Mouse (Mus musculus): ENCODE measurements around the gene Chp1. TPM values are rescaled to one million over a fixed set of nuclear protein-coding genes. Genes with fewer than 3 reads are reported as not detected.
A peak's percentile ranks its signal among the peaks of the same experiment; 100 is the strongest.

Chp1 gene
- total and polyA plus RNA-seq, 2 experiments from 2014 or later, result 52.4 to 54.8 TPM

GRCm38 (mm10) chr2:119584282-119584681 is 36.8 kb downstream of the Chp1 start:
- no peak for ATAC-seq
- no peak for TF ChIP-seq CTCF (IDR thresholded peaks at IDR 0.05; ENCODE audit: low read depth)
- 95% methylated on average over 8 of the region's 8 CpGs for WGBS

DNA sequence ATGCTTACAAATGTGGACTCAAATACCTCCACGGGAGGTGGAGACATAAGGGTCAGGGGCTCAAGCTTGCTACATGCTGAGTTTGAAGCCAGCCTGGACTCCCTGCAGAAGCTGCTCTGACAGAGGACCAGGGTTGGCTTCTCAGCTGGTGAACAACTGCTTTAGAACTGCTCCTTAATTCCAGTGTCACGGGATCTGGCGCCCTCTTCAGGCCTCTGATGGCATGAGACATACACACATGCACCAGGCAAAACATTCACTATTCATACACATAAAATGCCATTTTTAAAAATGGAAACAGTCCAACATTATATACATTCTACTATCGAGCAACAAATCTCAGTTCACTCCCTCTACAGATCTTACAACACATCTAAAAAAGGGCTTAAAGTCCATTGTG is 39.9 kb downstream of the Chp1 start:
- Histone ChIP-seq H3K36me3 (ENCODE audit: insufficient read depth, low read length) (no peaks in the 10 kb centered on the region), H3K27me3 (ENCODE audit: insufficient read depth, low read length) (no peaks in the 10 kb centered on the region), H3K9me3 (ENCODE audit: low read length) (no peaks in the 10 kb centered on the region), H3K4me3 (ENCODE audit: low read length) (no peak overlapping the region), H3K4me1 (ENCODE audit: insufficient read depth, low read length) (no peaks in the 10 kb centered on the region), H3K4me2 (ENCODE audit: low read depth, low read length) (no peak overlapping the region), H3K9ac (replicated peaks; ENCODE audit: low read length) (no peak overlapping the region), H3K27ac (no peak overlapping the region)
- TF ChIP-seq CTCF (IDR thresholded peaks at IDR 0.05; ENCODE audit: low read depth), result peak; percentile 75
- 16% methylated on average over 4 of the region's 4 CpGs for WGBS
- DNase-seq (ENCODE audit: low spot score) (peak; percentile 55), ATAC-seq (no peak)

More at GRCm38 (mm10) chr2:119584282-119584681, 36.8 kb downstream of the Chp1 start:
- no peaks in the 10 kb centered on the region; the same call in 1 of the 2 replicates for H3K36me3 ChIP-seq (ENCODE audit: insufficient read depth, low read length)
- no peaks in the 10 kb centered on the region for H3K9me3 ChIP-seq (ENCODE audit: low read length)
- H3K27me3 ChIP-seq (ENCODE audit: insufficient read depth, low read length), result no peaks in the 10 kb centered on the region
- no peak for DNase-seq (ENCODE audit: low spot score)
- no peak overlapping the region for H3K27ac ChIP-seq
- no peaks in the 10 kb centered on the region for H3K4me1 ChIP-seq (ENCODE audit: insufficient read depth, low read length)
- H3K9ac ChIP-seq (replicated peaks; ENCODE audit: low read length), result no peak overlapping the region
- no peak overlapping the region for H3K4me2 ChIP-seq (ENCODE audit: low read depth, low read length)
- H3K4me3 ChIP-seq (ENCODE audit: low read length), result no peak overlapping the region

GRCm38 (mm10) chr2:119591247-119591646 is 43.8 kb downstream of the Chp1 start:
- Histone ChIP-seq H3K9ac (replicated peaks; ENCODE audit: low read length) (no peak overlapping the region), H3K36me3 (ENCODE audit: insufficient read depth, low read length) (0 out of 2 replicates have a peak, but pooled peaks cover under 1% of the 10 kb centered on the region), H3K4me2 (ENCODE audit: low read depth, low read length) (no peak overlapping the region), H3K27me3 (ENCODE audit: insufficient read depth, low read length) (no peaks in the 10 kb centered on the region), H3K4me1 (ENCODE audit: insufficient read depth, low read length) (peaks cover 2% of the 10 kb centered on the region; the same call in 1 of the 2 replicates), H3K4me3 (ENCODE audit: low read length) (no peak overlapping the region), H3K9me3 (ENCODE audit: low read length) (no peaks in the 10 kb centered on the region), H3K27ac (no peak overlapping the region)
- ATAC-seq, result no peak
- peak; percentile 10 for DNase-seq (ENCODE audit: low spot score)
- peak; percentile 36 for TF ChIP-seq CTCF (IDR thresholded peaks at IDR 0.05; ENCODE audit: low read depth)
- 94% methylated on average over 3 of the region's 3 CpGs for WGBS

GRCm38 (mm10) chr2:119593765-119594112 is 46.2 kb downstream of the Chp1 start:
- peak; percentile 46 for ATAC-seq

GRCm38 (mm10) chr2:119594113-119594981 is 46.9 kb downstream of the Chp1 start:
- no peaks in the 10 kb centered on the region for H3K9me3 ChIP-seq (ENCODE audit: low read length)
- H3K27ac ChIP-seq, result peak overlapping the region; percentile 89
- peaks cover 2% of the 10 kb centered on the region; the same call in 1 of the 2 replicates for H3K4me1 ChIP-seq (ENCODE audit: insufficient read depth, low read length)
- peak; percentile 99 for ATAC-seq
- H3K36me3 ChIP-seq (ENCODE audit: insufficient read depth, low read length), result peaks cover 15% of the 10 kb centered on the region
- WGBS, result under 1% methylated on average over 61 of the region's 61 CpGs
- TF ChIP-seq CTCF (IDR thresholded peaks at IDR 0.05; ENCODE audit: low read depth), result no peak
- peak overlapping the region; percentile 78 for H3K4me2 ChIP-seq (ENCODE audit: low read depth, low read length)
- peak overlapping the region; percentile 92 for H3K9ac ChIP-seq (replicated peaks; ENCODE audit: low read length)
- no peaks in the 10 kb centered on the region for H3K27me3 ChIP-seq (ENCODE audit: insufficient read depth, low read length)
- peak overlapping the region; percentile 81 for H3K4me3 ChIP-seq (ENCODE audit: low read length)
- DNase-seq (ENCODE audit: low spot score), result peak; percentile 99

More at GRCm38 (mm10) chr2:119593765-119594112, 46.2 kb downstream of the Chp1 start:
- Histone ChIP-seq H3K27me3 (ENCODE audit: insufficient read depth, low read length) (no peaks in the 10 kb centered on the region), H3K4me3 (ENCODE audit: low read length) (peak overlapping the region; percentile 81), H3K9me3 (ENCODE audit: low read length) (no peaks in the 10 kb centered on the region), H3K4me1 (ENCODE audit: insufficient read depth, low read length) (peaks cover 2% of the 10 kb centered on the region; the same call in 1 of the 2 replicates), H3K9ac (replicated peaks; ENCODE audit: low read length) (peak overlapping the region; percentile 35; the same call in 1 of the 2 replicates), H3K36me3 (ENCODE audit: insufficient read depth, low read length) (peaks cover 15% of the 10 kb centered on the region), H3K4me2 (ENCODE audit: low read depth, low read length) (peak overlapping the region; percentile 78), H3K27ac (peak overlapping the region; percentile 89)
- TF ChIP-seq CTCF (IDR thresholded peaks at IDR 0.05; ENCODE audit: low read depth), result no peak
- DNase-seq (ENCODE audit: low spot score), result no peak
- 6% methylated on average over 7 of the region's 7 CpGs for WGBS

DNA sequence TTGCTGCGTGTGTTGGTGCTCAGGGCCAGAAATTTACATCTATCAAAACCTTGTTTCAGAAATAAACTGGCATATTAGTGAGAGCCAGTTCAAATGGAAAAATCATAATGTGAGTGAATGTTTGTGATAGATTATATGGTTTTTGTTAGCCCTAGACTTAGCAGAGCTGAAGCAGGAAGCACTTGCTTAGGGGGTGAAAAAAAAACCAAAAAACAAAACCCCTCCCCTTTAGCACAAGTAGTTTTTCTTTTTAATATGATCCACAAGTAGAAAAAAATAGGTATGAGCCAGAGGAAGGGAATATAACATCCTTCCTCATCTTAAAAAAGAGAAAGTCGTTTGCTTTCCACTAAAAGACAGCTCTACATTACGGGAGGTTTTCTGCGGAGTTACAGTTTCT is 47.8 kb downstream of the Chp1 start:
- peaks cover 18% of the 10 kb centered on the region for H3K36me3 ChIP-seq (ENCODE audit: insufficient read depth, low read length)
- H3K9ac ChIP-seq (replicated peaks; ENCODE audit: low read length), result peak overlapping the region; percentile 92
- H3K4me2 ChIP-seq (ENCODE audit: low read depth, low read length), result peak overlapping the region; percentile 78
- no peak overlapping the region for H3K27ac ChIP-seq
- H3K27me3 ChIP-seq (ENCODE audit: insufficient read depth, low read length), result no peaks in the 10 kb centered on the region
- peaks cover 2% of the 10 kb centered on the region; the same call in 1 of the 2 replicates for H3K4me1 ChIP-seq (ENCODE audit: insufficient read depth, low read length)
- WGBS, result 33% methylated on average over 4 of the region's 4 CpGs
- peak overlapping the region; percentile 81 for H3K4me3 ChIP-seq (ENCODE audit: low read length)
- no peak for ATAC-seq
- no peak for TF ChIP-seq CTCF (IDR thresholded peaks at IDR 0.05; ENCODE audit: low read depth)
- H3K9me3 ChIP-seq (ENCODE audit: low read length), result no peaks in the 10 kb centered on the region
- DNase-seq (ENCODE audit: low spot score), result no peak
